Mouse (Mus musculus): ENCODE data around the gene Vpreb1. TPM values are rescaled to one million over a fixed set of nuclear protein-coding genes. Genes with fewer than 3 reads are reported as not detected.
A peak's percentile ranks its signal among the peaks of the same experiment; 100 is the strongest.

Gene Vpreb1
- total RNA-seq (2021) = not detected
- long read RNA-seq, experiment 1 = 0 reads
- long read RNA-seq, experiment 2 = 0 reads

DNA sequence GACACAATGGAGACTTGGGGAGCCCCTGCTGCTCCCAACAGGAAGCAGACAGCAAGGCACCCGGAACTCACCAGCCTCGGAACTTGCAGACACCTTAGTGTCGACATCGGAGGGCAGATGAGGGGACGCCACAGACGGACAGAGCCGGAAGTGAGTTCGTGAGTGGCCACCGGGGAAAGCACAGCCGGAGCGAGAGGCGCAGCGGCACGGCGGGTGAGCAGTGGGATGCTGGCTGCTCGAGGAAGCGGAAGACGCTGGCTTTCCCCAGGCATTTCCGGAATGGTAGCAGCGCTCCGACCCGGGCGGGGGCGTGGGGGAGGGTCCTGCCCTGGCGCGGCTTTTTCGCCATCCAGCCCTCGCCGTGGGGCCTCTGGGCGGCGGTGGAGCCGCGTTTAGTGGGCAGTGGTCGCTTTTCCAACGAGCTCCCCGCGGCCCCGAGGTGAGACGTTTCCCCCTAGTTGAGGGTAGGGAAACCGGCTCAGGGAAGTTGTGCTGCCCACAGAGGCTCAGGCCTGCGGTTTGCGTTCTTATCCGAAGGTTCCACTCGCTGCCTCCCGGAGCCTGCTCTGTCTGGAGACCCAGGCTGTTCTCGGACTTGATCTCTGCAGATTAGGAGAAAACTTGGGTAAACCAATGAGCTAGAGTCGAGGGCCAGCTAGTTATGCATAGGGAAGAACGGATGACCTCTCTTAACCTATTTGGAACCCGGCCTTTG lies at the start of gene Vpreb1, which contains the start of gene Top3b:
Vpreb1 (minus strand) TSS at position 227 of the 715 bp plus-strand sequence.
Top3b (plus strand) TSS at position 120 of the 715 bp plus-strand sequence.
- DNase-seq (ENCODE audit: low spot score in 2 of 2) = peak; percentile 94 to 95
- intact Hi-C loops (cut with DNase I) = no loop called here

DNA sequence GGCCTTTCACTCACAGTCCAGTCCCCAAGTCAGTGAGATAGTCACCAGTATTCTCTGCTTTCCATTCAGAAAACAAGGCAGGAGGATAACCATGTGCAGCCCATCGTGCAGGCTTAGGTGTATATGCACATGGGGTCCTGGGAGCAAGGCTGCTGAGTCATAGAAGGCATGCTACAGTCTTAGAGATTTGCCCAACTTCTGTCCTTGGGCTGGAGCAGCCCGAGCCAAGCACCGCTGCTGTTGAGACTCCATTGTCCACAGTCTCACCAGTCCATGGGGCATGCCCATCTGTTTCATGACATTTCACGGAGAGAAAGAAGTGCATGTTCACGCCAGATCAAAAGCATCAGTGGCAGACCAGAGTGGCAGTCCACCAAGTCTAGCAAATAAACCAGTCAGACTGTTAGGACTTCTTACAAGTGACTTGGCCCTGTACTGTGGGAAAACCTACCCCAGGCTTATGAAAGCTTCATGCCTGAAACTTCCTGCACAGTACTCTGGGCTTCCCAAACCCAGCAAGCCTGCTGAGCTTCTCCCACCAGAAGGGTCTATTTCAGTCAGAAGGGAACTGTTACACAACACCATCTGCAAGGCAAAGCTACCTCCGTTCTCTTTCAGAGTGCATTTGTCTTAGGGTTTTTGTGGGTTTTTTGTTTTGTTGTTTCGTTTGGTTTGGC lies 47.9 kb upstream of the Vpreb1 start:
- intact Hi-C loops (cut with DNase I) = no loop called here
- DNase-seq (ENCODE audit: low spot score in 2 of 2) = peak; percentile 58 to 79

DNA sequence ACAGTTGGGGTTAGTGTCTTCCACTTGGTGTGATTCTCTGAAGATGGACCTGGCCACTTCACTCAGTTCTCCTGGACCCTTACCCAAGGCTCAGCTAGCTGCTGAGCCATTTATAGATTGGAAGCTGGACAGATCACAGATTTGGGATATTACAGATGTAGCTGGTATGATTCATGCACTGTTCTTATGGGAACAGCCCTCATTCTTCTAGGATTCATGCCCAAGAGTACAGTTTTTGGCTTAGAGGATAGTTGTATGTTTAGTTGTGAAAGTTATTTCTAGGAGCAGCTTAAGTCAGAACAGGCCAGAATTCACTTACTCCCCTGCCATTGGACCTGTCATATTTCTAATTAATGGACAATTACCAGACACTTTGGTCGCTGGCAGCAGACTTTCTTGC lies 42.8 kb upstream of the Vpreb1 start:
- intact Hi-C loops (cut with DNase I) = no loop called here
- peak in 1 of 2 experiments; percentile 46 for DNase-seq (ENCODE audit: low spot score in 2 of 2)

DNA sequence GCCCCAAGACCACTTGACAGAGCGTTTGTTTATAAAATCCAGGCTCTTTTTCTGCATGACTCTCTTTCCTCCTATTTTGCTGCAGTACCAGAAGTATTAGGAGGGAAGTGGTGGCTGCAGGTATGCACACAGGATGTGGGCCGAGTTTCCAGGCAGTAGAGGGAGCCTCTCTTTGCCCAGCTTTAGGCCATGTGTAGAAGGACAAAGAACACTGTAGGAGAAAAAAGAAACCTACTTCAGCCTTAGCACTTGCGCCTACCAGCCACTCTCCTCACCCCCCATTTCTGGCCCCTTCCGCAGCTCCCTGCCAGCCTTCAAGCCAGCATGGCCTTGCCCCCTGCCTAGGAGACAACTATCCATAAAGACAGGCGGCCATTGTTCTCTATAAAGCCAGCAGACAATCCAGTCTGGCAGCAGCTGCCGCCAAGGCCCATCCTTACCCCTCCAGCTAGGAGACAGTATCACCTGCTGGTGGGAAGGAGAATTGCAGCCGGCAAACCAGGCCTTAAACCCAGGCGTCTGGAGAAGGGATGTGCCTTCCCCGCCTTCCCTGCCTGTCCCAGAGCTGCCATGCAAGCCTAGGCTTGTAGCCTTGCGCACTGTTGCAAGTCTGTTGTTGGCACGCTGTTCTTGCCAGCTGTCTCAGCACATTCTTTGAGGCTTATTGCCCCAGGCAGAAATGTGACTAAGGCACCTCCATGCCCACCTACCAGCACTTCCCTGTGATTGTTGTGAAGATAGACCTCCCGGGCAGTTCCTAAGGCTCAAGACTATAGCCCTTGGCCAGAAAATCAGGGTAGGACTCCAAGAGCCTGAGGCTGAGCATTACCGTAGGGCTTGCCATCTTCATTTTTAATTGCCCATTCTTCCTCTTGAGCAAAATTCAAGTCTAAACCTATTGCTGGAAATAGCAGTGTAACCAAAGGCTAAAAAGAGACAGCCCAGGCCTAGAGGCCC lies 41.3 kb upstream of the Vpreb1 start:
- DNase-seq (ENCODE audit: low spot score in 2 of 2) = peak; percentile 72 to 82
- intact Hi-C loops (cut with DNase I) = no loop called here

DNA sequence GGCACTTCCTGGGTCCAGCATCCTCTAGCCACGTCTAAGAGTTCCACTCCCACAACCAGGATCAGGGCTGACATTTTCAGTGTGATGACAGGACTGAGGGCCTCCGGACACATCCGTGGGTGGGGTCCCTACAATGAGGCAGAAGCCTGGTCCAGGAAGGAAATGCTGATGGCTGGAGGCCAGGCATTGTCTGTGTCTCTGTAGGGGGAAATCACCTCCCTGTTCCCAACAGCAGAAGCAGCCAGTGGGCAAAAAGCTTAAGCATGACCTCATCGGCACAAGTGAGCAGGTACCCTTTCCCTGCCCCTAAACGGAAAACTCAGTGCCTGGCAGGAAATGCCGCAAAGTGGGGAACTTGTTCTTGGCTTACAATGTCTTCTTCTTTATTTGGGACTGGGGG lies 37.2 kb upstream of the Vpreb1 start:
- DNase-seq (ENCODE audit: low spot score in 2 of 2) = no peak
- intact Hi-C loops (cut with DNase I) = no loop called here

DNA sequence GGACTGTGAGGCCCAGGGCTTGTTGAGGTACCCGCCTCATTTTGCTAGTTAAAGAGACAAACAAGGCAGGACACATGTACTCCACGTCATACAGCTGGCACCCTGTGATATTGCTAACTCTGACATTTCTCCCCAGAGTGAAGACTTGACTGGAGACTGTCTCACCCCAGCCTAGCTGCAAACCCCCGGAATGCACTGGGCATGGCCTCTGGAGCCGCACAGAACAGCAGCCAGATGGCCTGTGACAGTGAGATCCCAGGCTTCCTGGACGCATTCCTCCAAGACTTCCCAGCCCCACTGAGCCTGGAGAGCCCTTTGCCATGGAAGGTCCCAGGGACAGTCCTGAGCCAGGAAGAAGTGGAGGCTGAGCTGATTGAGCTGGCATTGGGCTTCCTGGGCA lies 32.5 kb upstream of the Vpreb1 start:
- DNase-seq (ENCODE audit: low spot score in 2 of 2) = no peak
- intact Hi-C loops (cut with DNase I) = no loop called here

DNA sequence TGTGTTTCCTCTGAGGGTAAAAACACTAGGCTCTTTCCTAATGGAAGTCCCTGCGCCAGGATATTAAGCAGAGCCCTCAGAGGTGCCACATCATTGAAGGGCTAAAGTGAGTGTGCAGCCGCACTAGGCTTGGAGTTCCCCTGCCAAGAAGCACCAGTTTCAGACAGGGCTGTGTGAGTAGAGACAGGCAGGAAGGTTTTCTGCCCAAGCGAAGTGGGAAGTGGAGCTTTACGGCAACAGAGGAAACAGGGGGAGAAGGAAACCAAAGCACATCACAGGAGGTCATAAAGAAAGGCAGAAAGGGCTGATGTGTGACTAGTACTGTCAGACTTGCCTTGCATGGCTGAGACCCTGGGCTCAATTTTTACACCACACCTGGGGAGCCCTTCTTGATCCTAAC lies 31.7 kb upstream of the Vpreb1 start:
- DNase-seq (ENCODE audit: low spot score in 2 of 2) = no peak

DNA sequence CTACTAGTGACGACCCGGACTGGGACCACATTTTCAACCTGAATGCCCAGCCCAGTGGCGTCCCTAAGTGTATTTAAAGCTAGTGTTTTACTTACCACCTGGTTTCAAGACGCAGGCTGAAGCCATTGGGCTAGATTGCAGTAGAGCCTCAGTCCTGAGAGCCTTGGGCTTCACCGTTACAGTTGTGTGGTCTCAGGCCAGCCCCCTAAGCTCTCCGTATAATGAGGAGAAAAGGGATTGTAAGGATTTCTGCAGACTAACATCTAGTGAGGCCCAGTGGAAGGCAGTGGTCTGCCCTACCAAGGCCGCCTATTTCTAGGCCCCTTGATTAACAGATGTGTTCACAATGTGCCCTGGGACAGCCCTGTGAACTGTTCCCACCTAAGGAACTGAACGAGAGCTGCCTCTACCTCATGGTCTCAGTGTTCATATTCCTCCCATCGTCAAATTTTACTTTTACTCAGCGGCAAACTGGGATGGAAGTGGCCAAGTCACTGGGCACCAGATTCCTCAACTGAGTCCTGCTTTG lies 26.5 kb upstream of the Vpreb1 start:
- intact Hi-C loops (cut with DNase I) = no loop called here
- DNase-seq (ENCODE audit: low spot score in 2 of 2) = no peak

More for the DNA sequence above, 31.7 kb upstream of the Vpreb1 start:
- intact Hi-C loops (cut with DNase I) = no loop called here

DNA sequence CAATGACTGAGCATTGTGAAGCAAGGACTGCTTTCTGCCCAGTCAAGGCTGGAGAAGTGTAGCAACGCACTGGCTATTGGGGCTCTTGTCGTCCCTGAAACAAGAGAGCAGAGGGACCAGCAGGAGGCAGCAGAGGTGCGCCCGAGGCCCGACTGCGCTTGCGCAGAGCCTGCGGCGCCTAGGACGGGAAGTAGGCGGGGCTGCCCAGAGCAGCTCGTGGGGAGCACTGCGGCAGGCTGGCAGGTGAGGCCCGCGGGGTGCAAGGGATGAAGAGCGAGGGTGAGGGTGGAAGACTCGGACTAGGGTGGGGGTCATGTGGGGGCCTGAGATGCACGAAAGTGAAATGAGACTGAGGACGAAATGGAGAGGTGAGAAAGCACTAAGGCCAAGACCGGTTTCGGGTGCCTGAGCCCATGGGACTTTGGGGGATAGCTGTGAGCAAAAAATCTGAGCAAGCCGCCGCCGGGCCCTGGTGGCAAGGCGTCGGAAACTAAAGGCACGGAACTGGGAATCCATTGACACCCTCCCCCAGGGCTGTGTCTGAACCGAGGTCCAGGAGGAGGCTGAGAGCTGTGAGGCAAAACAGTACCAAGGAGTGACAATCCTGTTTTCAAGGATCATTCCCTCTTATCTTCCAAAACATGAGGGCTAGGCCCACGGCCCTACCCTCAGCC lies 25.9 kb upstream of the Vpreb1 start, which contains the start of gene Ppm1f:
Ppm1f (plus strand) TSS at position 88 of the 674 bp plus-strand sequence.
- DNase-seq (ENCODE audit: low spot score in 2 of 2) = peak; percentile 94 to 97
- intact Hi-C loops (cut with DNase I) = no loop called here

DNA sequence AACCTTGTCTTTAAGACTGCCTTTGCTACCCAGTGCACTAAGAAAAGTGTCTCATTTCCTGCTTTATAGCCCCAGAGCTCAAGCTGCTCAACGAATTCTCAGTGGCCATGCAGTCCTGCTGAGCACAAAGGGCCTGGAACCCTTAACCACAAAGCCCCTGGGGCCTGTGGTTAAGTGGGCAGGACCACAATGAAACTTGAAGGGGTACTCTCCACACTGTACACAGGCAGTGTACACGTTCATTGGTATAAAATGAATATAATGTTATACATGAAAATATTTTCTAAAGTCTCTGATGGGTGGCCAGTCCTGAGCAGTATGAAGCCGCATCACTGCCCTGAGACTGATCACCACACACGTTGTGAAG lies 25.4 kb upstream of the Vpreb1 start:
- intact Hi-C loops (cut with DNase I) = no loop called here
- DNase-seq (ENCODE audit: low spot score in 2 of 2) = no peak

DNA sequence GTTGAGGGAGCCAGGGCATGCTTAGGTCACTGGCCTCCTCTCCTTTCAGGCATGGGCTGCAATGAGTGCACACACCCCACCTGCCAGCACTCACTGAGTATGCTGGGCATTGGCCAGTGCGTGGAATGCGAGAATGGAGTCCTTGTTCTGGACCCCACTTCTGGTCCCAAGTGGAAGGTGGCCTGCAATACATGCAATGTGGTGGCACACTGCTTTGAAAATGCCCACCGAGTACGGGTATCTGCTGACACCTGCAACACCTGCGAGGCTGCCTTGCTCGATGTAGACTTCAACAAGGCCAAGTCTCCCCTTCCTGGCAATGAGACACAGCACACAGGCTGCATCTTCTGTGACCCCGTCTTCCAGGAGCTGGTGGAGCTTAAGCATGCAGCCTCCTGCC lies 21.7 kb upstream of the Vpreb1 start:
- intact Hi-C loops (cut with DNase I) = no loop called here
- DNase-seq (ENCODE audit: low spot score in 2 of 2) = no peak

DNA sequence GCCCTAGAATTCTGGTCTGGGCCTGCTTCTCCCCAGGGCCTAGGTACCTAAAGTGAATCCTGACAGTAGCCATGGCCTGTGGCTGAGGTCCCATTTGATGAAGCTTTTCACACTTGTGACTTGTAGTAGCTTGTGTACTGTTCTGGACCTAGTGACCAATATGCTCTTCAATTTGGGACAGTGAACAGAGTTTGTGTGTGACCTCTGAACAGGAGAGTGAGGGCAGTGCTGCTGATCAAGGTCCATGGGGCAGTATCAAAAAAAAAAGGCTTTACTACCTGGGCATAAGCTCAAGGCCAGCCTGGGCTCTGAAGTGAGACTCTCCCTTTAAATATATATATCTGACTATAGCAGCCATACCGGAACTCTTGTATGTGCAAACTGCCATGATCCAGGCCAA lies 17.7 kb upstream of the Vpreb1 start:
- intact Hi-C loops (cut with DNase I) = loop anchor here (5.0 kb wide), 1 partner anchor 571 kb away; no protein-coding TSS in a partner anchor
- DNase-seq (ENCODE audit: low spot score in 2 of 2) = no peak

DNA sequence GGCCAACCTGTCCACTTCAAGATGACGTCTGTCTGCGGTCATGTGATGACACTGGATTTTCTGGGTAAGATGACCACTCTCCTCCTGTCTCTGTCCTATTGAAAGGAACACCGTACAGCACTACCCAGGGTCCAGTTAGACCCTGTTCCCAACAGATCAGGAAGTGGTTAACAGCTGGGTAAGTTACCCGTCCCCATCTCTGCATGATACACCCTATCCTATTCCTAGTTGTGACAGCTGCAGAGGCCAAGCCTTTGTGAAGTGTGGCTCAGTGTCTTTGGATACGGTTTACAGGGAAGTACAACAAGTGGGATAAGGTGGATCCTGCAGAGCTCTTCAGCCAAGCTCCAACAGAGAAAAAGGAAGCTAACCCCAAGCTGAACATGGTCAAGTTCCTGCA lies 8.4 kb upstream of the Vpreb1 start:
- no peak for DNase-seq (ENCODE audit: low spot score in 2 of 2)
- intact Hi-C loops (cut with DNase I) = no loop called here

DNA sequence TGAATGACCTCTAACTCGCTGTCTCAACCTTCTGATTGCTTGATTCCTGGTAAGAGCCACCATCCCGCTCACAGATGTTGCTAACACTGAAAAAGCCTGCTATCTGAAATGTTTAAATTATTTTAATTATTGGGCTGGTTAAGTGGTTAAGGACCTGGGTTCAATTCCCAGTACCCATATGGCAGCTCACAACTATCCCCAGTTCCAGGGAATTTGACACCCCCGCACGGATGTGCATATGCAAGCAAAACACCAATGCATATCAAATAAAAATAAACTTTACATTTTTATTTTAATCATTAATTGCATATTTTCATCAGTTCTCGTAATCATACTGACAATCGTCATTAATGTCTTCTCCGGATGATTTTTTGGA lies 414 bp downstream of the Vpreb1 start:
- intact Hi-C loops (cut with DNase I) = no loop called here
- DNase-seq (ENCODE audit: low spot score in 2 of 2) = no peak

DNA sequence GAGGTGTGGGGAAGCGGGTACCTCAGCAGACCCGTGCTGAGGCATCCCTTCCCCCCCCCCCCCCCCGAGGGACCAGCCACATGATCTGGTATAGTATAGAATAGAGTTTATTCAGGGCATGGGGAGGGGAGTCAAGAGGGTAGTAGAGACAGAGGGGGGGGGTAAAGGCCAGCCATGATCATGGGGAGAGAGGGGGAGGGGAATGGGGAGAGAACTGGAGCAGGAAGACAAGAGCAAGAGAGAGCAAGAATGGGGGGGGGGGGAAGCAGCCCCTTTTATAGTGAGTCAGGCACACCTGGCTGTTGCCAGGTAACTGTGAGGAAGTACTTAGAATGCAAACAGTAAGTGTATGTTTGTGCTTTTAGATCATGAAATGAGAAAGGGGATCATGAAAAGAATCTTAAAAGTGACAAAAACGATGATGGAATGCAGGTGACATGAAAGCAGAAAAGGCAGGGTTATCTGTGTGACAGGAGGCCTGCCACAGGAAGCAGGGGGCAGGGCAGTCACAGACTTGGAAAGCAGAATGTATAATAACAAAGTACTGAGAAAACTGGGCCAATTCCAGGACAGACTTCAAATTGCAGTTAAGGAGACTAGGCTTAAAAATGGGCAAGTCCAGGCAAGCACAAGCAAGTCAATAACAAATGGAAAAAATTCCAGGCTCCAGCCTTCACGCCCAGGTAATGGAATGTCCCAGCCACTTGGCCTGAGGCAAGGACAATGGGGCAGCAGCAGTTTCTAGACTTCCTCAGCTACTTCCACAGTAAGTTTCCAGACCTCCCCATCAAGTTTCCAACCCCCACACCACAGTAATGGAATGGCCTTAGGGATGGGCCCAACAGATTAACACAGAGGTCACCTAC lies 4.7 kb downstream of the Vpreb1 start:
- intact Hi-C loops (cut with DNase I) = loop anchor here (10.0 kb wide), 1 partner anchor 261 kb away; the partner anchor contains the start of gene Fgd4
- DNase-seq (ENCODE audit: low spot score in 2 of 2) = no peak

DNA sequence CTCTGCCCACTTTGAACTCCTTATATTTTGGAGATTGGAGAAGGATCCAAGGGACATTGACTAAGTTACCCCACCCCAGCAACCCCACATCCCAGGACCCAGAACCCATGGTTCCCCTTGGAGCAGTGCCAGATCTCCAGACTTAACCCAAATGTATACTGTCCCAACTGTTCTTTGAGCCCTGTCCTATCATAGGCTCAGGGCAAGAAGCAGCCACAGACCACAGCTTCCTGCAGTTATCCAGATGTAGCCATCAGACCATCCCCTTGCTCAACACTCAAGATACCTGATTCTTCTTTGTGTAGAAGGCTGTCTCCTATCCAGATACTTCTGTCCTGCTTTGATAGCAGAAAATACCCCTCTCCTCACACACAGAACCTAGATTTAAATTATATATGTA lies 5.4 kb downstream of the Vpreb1 start:
- DNase-seq (ENCODE audit: low spot score in 2 of 2) = no peak
- intact Hi-C loops (cut with DNase I) = loop anchor here (10.0 kb wide), 1 partner anchor 260 kb away; the partner anchor contains the start of gene Fgd4

DNA sequence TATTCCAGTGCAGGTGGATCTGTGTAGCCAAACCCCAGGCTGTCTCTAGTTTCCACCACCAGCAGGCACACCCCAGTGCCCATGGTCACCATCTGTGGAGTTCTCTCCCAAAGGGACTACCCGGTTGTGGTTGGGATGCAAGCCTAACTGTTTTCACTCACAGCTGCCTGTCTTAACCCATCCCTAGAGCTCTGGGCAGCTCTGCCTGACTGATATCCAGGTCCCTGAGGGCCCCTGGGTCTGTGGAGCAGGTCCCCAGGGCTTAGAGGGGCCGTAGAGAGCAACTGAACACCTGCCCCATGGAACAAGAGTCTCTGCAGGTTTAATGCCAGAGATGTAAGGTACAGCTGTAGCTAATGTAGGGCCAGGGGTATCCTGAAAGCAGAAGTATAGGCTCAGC lies 6.7 kb downstream of the Vpreb1 start, which contains the start of gene Igll1:
Igll1 (minus strand) TSS at position 8 of the 400 bp plus-strand sequence.
- intact Hi-C loops (cut with DNase I) = loop anchor here (10.0 kb wide), 1 partner anchor 259 kb away; the partner anchor contains the start of gene Fgd4
- no peak for DNase-seq (ENCODE audit: low spot score in 2 of 2)

DNA sequence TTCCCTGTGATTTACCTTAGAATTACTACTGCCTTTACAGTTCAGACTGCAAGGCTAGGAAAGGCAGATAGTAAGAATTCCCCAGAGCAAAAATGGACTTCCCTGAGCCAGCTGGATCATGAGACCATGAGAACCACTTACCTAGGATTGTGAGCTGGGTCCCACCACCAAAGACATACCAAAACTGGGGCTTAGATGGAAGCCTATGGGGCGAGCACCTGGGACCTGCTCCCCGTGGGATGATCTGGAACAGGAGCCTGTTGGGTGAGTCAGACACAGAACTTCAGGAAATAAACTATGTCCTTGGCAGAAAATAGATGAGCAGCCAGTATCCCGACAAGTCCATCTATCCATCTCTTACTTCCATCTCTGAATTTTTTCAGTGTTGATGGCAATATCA lies 8.4 kb downstream of the Vpreb1 start:
- no peak for DNase-seq (ENCODE audit: low spot score in 2 of 2)
- intact Hi-C loops (cut with DNase I) = loop anchor here (10.0 kb wide), 1 partner anchor 257 kb away; the partner anchor contains the start of gene Fgd4

Measured in left cerebral cortex, postnatal 14 days (tissue).